Mouse (Mus musculus) lung, postnatal 4 days (tissue): ENCODE measurements at regions not wholly inside any gene's neighbourhood (a gene's known extent, or its start where the extent isn't known, plus 50 kb on each side); places are given as distances from the start of the nearest gene placed in this dataset.

ENCODE experiments used
- DNase-seq, 2 experiments: peaks; one replicate each; pipeline ENCODE4 v3.0.0; 2021

GRCm38 (mm10) chrX:5203101-5203500, 251.2 kb downstream of the Btbd35f27 start:
- peak in 1 of 2 experiments; percentile 8 for DNase-seq
